Mouse (Mus musculus) adrenal gland, postnatal 14 days (tissue): ENCODE measurements around the gene Pagr1b. TPM values are rescaled to one million over a fixed set of nuclear protein-coding genes. Genes with fewer than 3 reads are reported as not detected.

Source experiments
- DNase-seq: peaks from one replicate; pipeline ENCODE4 v3.0.0; 2021; ENCODE audit warnings: mixed read lengths
- long read RNA-seq, 2 experiments: library from polyadenylated mRNA; stranded (forward); transcript quantifications; one replicate each; pipeline ENCODE4 v2.0.0; 2021
- total RNA-seq: library from RNA; stranded (reverse); gene quantifications from 2 replicates; pipeline ENCODE4 v1.2.3, GENCODE M21; 2021

Gene Pagr1b
- 3.0 and 3.2 TPM in 2 replicates for total RNA-seq
- long read RNA-seq, experiment 1: 0 reads
- long read RNA-seq, experiment 2, partial matches to known transcripts: 0 of 1 reads
- long read RNA-seq, experiment 2, other reads (novel, unspliced or antisense): 1 of 1 reads

DNA sequence TGATC is at the start of gene Pagr1b:
Gene Pagr1b (minus strand): TSS at position 4 of the 5 bp plus-strand sequence.
- no peak for DNase-seq

DNA sequence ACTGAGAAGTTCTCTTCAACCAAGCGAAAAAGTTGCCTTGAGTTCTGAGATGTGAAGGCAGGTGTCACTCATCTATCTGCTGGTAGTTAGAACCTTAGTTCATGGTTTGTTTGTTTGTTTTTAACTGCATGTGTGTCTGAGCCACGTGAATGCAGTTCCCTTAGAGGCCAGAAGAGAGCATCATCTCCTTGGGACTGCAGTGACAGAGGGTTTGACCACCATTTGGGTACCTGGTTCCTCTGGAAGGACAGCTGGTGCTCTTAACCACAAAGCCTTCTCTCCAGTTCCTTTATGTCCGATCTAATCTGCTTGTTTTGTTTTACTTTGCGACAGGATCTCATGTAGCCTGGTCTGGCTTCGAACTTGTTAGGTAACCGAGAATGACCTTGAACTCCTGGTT is 49.3 kb upstream of the Pagr1b start:
- DNase-seq: no peak

DNA sequence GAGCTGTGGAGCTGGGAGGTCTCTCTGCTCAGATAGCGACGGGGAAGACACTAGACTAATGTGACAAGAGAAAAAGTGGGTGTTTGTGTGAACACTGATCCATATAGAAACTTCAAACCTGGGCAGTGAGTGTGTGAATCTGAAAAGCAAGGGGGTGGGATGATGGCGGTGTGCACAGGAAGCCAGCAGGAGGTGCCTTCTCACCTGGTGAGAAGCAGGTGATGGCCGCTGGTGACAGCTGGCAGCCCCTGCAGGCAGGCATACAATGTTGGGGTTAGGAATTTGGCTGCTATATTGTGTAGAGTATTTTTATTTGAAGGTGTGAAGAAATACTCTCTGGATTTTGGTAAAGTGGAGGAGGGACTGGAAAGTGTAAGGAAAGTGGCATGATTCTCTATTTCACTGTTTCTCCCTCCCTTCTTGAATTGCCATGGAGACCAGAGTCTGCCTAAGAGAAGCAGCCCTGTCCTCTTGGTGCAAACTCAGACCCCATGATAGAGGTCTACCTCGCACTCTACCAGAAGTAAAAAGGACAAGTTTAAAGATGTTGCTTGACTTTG is 38.8 kb upstream of the Pagr1b start:
- DNase-seq: no peak

DNA sequence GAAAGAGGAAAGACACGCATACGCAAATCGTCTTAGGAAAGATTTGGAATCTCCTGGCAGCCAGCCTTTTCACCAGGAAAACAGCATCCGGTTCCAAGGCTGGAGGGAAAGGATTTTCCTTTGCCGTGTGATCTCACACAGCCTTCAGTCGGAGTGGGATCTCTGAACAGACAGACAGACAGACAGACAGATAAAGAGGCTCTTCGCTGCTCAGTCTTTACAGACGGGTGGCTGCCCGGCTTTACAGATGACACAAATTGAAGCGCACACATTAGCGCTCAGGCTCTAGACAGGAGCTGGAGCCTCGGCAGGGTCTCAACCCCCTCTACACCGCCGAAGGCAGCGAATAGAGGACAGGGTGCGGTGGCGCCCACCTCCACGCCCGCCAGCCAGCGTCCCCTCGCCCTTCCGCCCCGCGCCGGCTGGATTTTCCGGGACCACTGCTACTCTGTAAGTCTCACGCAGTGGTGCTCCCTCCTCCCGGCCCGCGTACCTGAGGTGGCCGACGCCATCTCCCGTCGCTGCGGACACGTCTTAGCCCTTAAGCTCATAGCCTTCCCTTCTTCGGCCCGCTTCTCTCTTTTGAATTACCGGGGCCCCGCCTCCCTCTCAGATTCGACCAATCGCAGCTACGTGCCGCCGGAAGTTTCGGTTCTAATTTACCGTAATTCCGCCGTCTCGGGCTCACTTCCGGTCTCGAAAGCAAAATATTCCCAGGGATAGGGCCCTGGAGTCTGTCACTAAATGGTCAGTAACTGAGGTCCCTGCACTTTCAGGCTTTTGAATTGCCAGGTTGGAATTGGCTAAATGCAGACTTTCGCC is 25.8 kb upstream of the Pagr1b start, which contains the start of gene Kif22:
Gene Kif22 (minus strand): TSS at position 621 of the 822 bp plus-strand sequence.
- peak; percentile 94 for DNase-seq

DNA sequence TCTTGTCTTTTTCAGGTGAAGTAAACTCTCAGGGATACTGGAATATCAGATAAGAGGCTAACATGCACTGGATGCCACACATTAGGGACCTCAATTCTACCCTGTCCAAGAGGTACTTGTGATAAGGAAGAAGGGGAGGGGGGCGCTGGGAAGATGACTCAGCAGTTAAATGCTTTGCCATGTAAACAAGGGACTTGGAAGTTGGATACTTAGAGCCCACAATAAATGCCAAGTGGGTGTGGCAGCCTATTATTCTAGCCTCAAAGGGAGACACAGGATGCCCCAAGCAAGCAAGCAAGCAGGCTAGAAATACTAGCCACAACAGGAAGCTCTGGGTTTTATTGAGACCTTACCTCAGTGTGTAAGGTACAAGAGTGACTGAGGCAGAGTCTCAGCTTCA is 15.0 kb upstream of the Pagr1b start:
- DNase-seq: no peak

DNA sequence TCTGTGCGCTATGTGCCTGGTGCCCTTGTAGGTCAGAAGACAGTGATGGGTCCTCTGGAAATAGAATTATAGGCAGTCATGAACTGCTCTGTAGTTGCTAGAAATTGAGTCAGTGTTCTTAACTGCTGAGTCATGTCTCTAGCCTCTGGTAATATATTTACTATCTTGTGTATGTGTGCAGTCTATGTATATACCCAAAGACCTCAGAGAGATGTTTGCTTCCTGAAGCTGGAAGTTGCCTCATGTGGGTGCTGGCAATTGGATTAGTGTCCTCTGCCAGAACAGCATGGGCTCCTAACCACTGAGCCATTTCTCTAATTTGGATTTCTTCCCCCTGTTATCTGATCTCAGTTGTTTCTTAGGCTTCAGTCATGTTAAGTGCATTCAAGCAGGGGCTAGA is 13.9 kb upstream of the Pagr1b start:
- no peak for DNase-seq

DNA sequence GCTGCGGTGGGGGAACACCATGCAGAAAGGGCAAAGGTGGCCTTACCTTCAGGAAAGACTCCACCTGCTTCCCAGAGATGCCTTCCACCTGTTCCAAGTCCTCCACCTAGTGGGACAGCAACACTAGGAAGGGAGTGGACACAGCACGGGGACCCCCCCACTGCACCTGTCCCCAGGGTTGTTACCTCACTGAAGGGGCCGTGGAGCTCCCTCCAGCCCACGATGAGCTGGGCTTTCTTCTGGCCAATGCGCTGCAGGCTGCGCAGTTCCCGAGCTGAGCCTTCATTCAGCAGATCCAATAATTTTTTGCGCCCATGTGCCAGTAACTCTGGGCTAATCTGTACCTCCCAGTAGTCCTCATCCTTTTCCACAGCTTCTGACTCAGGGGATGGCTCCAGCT is 11.6 kb upstream of the Pagr1b start:
- DNase-seq: peak; percentile 43

DNA sequence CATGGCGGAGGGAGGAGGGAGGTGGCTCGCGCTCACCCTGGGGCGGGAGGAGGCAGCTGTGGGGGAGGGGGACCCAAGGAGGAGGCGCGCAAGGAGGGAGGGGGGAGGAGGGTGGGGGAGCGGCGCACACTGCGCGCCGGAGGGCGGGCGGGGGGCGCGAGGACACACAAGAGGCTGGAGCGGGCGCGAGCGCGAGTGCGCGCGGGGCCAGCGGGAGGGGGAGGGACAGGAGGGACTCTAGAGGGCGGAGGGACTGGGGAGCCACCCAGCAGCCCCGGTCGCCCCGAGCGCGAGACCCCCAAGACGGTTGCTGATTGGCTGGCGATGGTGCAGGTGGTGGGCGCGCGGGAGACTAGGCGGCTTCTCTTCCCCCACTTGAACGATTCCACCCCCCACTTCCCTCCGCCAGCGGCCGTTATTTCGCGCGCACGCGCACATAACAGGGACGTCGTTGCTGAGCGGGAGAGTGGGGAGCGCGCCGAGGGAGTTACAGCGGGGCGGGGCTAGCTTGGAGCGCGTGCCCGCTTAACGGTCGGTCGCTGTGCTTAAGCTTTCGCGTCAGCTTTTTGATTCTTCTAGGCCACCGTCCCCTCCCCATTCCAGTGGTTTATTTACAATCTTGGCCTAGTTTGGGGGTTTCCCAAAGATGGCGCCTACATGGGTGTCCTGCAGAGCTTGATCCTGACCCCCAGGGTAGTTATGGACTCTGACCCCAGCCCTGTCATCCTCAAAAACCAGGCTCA is 10.9 kb upstream of the Pagr1b start, which contains the start of gene Maz:
Gene Maz (minus strand): TSS at position 54 of the 743 bp plus-strand sequence.
- peak; percentile 99 for DNase-seq

DNA sequence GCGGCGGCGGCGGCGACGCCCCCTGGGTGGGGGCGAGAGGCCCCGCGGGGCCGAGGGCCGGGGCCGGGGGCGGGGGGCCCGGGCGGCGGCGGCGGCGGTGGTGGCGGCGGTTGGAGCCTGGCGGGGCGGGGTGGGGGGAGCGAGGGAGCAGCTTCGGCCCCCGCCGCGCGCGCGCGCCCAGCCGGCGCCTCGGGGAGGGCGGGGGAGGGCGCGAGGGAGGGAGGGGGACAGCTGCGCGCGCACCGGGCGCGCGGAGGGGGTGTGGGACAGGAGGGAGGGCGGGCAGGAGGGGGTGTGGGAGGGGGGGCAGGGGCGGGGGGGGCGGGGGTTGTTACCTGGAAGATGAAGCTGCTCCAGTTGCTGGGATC is 10.3 kb upstream of the Pagr1b start:
- DNase-seq: no peak

DNA sequence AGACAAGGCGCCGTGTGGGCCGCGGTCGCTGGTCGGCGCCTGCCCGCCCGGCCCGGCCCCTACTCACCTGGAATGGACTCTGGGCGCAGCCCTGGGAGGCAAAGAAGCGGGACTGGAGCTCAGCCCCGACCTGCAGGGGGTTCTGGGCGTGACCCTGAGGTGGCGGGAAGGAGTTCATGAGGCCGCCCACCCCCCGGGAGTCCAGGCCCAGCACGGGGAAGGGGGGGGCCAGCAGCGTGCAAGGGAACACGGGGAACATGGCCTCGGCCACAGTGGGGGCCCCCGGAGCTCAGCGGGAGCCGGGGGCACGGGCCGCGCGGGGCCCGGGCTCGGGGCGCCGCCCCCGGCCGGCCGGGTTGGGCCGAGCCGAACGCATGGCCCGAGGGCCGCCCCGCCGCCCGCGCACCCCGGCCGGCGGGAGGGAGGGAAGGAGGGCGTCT is 9.9 kb upstream of the Pagr1b start:
- DNase-seq: peak; percentile 81

DNA sequence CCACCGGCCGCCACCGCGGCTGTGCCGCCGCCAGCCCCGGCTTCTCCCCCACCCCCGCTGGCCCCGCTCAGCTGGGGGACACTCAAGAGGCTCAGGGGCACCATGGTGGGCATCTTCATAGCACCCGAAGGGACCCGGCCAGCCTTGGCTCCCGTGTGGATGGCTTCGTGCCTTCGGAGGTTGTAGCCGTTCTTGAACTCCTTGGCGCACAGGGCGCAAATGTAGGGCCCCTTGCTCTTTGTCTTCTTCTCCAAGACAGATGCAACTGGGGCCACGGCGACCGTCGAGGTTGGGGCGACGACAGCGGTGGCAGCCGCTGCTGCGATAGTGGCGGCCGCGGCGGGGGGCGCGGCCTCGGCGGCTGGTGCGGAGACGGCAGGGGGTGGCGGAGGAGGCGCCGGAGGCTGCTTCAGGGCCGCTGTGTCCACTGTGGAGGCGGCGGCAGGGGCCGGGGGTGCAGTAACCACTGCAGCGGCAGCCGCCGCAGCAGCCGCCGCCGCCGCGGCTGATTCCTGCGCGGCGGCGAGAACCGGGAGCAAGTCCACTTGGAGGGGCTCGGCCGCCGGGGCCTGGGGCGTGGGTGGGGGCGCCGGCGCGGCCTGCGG is 9.4 kb upstream of the Pagr1b start:
- peak; percentile 82 for DNase-seq

DNA sequence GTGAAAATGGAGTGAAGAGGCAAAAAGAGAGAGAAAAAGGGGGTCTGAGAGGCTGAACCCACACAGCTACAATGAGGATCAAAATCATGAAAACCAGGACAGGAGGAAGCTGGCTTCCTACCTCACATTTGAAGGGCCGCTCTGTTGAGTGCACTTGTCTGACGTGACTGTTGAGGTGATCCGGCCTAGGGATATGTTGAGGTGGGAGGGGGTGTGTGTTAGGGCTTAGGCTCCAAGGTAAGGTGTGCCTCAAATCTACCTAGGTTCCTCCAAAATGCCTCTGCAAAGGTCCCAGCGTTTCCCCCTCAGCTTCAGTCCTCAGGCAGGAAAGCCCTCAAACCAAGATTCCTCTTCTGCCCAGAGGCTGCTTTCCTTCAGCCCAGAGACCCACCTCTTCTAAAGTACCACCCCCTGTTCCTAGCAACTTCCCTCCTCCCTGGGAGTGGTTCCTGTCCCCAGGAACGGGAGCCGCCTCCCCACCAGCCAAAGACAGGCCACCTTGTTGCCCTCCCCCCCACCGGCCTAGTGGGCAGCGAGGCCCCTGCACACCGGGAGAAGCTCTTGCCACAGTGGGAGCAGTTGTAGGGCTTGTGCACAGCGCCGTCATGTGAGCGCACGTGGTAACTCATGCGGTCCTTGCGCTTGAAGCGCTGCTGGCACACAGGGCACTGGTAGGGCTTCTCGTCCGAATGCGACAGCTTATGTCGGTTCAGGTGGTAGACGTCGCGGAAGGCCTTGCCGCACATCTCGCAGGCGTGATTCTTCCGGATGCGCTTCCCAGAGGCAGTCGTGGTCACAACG is 8.7 kb upstream of the Pagr1b start:
- peak; percentile 90 for DNase-seq

DNA sequence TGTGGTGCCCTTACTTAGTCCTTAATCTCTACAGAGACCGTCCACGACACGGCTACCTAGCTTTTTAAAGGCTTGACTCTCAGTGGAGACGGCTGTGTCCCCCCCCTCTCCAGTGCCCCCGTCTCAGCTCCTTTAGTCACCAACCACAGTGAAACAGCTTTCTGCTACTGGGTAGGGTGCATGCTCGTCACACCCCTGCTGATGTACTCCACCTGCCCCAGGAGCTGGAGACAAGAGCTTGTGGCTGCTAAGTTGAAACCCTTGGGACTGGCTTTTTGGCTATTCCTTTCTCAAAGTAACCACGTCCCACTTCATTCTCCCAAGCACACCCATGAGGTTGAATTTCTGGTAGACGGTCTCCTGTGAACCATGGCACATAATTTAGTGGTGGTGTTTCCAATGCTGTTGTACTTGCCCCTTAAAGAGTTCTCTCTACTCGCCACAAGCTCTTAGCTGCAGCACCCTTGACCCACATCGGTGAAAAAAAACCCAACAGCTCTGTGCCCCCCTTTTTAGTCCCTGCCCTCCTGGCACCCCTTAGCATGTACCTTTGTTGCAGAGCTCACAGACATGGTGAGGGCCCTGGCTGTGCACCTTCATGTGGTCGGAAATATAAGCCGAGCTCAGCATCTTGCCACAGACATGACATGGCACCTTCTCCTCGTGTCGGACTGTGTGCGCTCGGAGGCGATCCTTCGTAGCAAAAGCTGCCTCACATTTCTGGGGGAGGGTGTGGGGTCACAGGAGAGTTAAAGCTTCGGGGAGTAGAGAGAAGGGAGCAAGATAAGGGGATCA is 7.8 kb upstream of the Pagr1b start:
- no peak for DNase-seq

DNA sequence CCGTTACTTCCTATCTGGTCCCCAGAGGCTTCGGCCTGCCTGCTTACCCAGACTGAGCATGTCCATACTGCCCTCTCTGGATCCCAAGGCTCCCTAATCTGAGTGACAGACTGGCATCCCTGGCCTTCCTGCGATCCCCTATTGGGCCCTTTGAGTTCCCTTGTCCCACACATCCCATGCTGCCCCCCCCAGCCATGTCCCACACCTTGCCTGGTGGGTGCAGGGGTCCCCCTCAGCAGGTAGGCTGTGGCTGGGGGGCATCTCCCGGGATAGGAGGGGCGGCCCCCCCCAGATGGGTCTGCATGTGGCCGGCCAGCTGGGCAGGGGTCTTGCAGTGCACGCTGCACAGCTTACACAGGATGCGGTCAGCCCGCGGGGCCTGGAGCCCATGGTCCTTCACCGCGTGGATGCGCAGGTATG is 7.0 kb upstream of the Pagr1b start:
- no peak for DNase-seq

DNA sequence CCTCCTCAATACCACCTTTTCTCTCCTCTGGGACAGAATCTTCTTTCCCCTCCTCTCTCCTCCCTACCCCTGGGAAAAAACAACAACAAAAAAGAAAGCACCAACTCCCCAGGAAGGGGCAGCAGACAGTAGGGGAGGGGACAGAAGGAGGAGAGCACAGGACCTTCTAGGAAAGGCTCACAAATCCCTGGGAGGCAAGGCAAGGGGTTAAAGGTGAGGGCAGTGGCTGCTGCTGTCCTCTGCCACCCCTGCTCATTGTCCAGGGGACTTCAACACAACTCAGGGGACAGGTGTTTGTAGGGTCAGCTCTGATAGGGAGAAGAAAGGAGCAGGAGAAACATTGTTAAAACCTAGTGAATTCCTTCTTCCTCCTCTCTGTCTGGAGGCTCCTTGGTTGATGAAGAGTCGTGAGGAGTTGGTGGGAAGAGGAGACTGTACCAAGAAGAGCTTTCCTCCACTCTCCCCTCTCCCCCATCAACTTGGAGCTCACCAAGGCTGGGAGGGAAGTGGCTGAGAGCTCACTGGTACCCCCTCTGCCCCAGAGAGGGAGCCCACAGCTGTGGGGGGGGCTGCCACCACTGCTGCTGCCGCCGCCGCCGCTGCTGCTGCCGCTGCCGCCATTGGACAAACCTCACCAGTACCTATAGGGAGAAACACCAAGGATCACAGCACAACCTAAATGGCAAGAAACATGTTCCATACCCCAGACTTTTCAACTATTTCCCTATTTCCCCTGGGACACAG is 6.4 kb upstream of the Pagr1b start:
- DNase-seq: no peak

DNA sequence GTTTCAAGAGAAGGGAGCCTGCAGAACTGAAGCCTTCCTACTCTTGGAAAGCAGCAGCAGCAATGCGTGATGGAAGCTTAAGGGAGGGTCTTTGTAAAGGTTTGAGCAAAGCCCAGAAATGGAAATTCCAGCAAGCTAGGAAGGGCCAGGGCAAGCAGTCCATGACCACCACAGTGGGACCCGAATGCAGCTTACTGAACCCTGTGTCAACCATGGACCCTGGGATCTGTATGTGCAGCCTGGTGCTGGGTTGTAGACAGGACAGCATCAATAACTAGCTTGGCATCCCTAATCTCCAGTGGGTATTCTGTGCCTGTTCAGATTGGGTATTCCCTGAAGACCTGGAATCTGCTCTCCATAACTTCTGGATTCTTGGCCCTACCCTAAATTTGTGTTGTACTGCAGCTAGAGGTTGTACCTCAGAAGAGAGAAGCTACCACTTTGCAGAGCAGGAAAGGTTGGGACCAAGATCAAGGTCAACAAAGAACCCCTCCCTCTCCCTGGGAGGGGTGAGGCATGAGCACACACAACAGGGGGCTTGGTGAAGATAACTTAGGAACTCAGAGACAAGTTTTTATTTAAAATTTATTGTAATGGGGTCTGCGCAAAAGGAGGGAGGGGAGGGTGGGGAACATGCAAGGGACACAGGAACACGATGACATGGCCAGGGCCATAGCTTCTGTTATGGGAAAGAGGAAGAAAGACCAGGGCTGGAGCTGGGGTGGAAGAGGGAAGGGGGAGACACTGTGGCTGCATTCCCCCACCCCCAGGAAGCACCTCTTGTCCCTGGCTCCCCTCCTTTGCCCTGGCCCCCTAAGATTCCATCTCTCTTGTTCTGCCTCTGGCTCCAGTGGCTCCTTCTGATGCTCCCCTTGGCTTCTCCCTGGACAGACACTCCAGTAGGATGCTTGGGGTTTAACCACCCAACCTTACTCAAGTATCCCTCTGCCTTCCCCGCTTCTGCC is 5.6 kb upstream of the Pagr1b start:
- DNase-seq: no peak

DNA sequence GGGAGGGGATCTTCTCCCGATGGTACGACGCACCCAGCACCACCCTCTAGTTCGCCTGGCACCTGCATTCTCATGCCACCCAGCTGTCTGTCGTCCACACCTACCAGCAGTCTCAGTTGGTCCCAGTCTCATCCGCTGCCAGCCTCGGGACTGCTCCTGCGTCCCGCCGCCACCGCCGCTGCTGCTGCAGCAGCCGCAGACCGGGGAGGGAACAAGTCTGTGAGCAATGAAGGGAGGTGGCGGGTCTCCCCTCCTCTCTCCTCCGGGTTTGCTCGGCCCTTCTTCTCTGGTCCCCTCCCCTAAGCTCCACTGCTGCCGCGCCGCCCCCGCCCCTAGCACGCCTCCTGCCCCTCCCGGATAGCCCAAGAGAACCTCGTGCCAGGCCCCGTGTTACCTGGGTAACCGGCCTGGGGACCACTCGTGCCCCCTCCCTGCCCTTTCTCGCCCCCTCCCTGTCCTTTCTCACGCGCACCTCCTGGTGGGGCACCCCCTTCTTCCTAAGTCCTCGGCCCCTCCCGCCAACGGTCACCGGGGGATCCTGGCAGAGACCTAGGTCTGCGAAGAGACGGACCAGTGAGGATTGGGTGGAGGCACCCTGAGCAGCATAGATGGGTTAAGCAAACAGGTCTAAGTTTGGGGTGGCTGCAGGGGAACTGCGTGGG is 4.7 kb upstream of the Pagr1b start, which contains the start of the genes Gm42742 and Prrt2:
Gene Gm42742 (minus strand): TSS at position 197 of the 662 bp plus-strand sequence.
Gene Prrt2 (minus strand): TSS at position 311 of the 662 bp plus-strand sequence.
- DNase-seq: peak; percentile 78

DNA sequence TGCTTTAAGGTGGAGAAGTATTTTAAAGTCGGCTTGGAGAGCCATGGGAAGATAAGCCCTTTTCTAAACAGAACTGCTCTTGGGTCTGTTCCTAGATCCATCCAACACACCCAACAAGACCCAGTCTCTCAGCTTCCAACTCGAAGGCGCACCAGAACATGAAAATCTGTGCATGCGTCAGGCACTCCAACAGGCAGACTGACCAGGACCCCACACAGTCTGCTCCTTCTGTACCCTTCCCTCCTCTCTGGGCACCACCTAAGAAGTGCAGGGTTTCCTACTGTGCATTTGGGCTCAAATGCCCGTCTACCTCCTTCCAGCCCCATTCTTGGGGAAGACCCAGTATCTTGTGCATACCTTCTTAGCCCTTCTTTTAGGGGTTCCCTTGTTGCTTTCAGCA is 4.2 kb upstream of the Pagr1b start:
- no peak for DNase-seq

DNA sequence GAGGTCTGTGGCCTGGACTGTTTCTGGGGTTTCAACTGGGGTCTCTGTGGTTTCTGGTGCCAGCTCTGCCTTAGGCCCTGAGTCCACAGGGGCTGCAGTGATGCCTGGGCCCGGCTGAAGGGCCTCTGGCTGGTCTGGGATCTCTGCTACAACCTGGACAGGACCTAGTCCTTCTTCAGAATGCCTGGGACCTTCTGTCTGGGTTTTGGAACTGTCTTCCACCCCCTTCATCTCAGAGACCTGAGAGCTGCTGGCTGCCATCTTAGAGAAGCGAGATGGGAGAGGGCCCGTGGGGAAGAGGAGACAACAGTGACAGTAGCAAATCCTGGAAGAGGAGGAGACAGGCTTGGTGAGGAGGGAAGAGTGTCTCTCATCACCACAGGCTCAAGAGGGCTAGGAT is 3.7 kb upstream of the Pagr1b start:
- DNase-seq: no peak
